Mouse (Mus musculus): Measurements from ENCODE around the gene Arsa. TPM values are rescaled to one million over a fixed set of nuclear protein-coding genes. Genes with fewer than 3 reads are reported as not detected.

Gene Arsa
- total RNA-seq (2012; rRNA removed) (8.4 and 9.1 TPM in 2 replicates), polyA plus RNA-seq (2012; ENCODE audit: insufficient read depth in 1 of 2, insufficient read length in 2 of 2, low read depth in 1 of 2, low replicate concordance in 2 of 2, missing spikeins in 1 of 2) (10 to 100 TPM in 1 of 2 experiments, not detected in 1; 28.1 TPM)

GRCm38 (mm10) chr15:89477091-89477491 is at the start of gene Arsa:
Arsa (minus strand) TSS chr15:89477425.
- Histone ChIP-seq H3K79me2 (ENCODE audit: control insufficient read depth, insufficient read depth, low read length, poor library complexity) (no peaks in the 10 kb centered on the region; the same call in 1 of the 2 replicates), H3K36me3 (ENCODE audit: control insufficient read depth in 1 of 2, insufficient read depth in 2 of 2, low read length in 2 of 2) (no peaks in the 10 kb centered on the region), H3K9ac (ENCODE audit: control insufficient read depth, low read depth, low read length, poor library complexity, severe bottlenecking) (peak within 1 kb of the TSS; percentile 74), H3K27ac (ENCODE audit: control insufficient read depth, low read depth, low read length) (peak within 1 kb of the TSS; percentile 91), H3K4me3 (ENCODE audit: control insufficient read depth in 1 of 2, insufficient read depth in 1 of 2, low read depth in 2 of 2, low read length in 2 of 2) (peak within 1 kb of the TSS; percentile 71 to 76), H3K4me1 (ENCODE audit: control insufficient read depth in 1 of 2, insufficient read depth in 2 of 2, low read length in 2 of 2) (peaks cover 0 to 9% of the 10 kb centered on the region in 2 experiments; a peak in 2 of 4 replicates), H3K9me3 (replicated peaks; ENCODE audit: insufficient read depth, low read length) (no peaks in the 10 kb centered on the region), H3K27me3 (ENCODE audit: control insufficient read depth in 1 of 2, insufficient read depth in 2 of 2, low read length in 2 of 2) (no peaks in the 10 kb centered on the region)
- TF ChIP-seq TCF12 (IDR thresholded peaks at IDR 0.05; ENCODE audit: low read depth, low read length) (no peak), ELF1 (IDR thresholded peaks at IDR 0.05; ENCODE audit: low read depth, low read length) (no peak), CHD1 (IDR thresholded peaks at IDR 0.05; ENCODE audit: low read depth, low read length) (no peak), USF1 (IDR thresholded peaks at IDR 0.05; ENCODE audit: low read depth, low read length) (no peak), MAX (IDR thresholded peaks at IDR 0.05; ENCODE audit: low read length) (no peak), MYB (IDR thresholded peaks at IDR 0.05; ENCODE audit: low read depth, low read length) (no peak), POLR2AphosphoS5 (IDR thresholded peaks at IDR 0.05; ENCODE audit: borderline replicate concordance, low read depth, low read length) (no peak), EP300 (IDR thresholded peaks at IDR 0.05; ENCODE audit: low read depth in 1 of 2, low read length in 2 of 2) (no peak), MXI1 (IDR thresholded peaks at IDR 0.05; ENCODE audit: low read depth, low read length) (no peak), POLR2AphosphoS2 (IDR thresholded peaks at IDR 0.05; ENCODE audit: low read length) (no peak), CTCF (IDR thresholded peaks at IDR 0.05 in 2 of 3, conservative IDR thresholded peaks at IDR 0.05 in 1 of 3; ENCODE audit: control insufficient read depth in 1 of 3, insufficient read depth in 1 of 3, low read depth in 2 of 3, low read length in 3 of 3, poor library complexity in 1 of 3, severe bottlenecking in 1 of 3) (no peak)
- no peak for DNase-seq (ENCODE audit: low read depth, low spot score)

DNA sequence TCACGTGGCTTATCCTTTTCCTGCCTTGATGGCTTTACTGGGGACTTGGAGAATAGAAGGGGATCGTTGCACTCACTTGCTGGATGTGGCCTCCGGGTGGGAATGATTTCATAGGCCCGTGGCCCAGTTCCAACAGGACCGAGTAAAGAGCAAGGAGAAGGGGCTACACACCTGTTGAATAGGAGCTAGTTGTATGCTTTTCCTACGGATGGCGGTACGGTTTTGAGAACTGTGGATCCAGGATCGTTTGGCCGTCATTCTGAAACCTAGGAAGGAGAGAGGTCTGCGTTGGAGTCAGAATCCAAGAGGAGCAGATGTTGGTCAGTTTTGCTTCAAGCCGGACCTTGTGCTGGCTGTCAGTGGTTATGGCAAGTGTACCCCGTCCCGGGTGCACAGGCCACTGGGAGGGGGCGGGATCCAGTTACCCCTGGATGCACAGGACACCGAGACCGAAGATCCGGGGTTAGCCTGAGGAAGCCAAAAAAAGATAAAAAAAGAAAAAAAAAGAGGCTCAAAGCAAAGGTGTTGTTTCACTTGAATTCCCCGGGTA is 49.6 kb upstream of the Arsa start:
- no peak overlapping the region for H3K4me3 ChIP-seq (ENCODE audit: control insufficient read depth in 1 of 2, insufficient read depth in 1 of 2, low read depth in 2 of 2, low read length in 2 of 2)
- no peak for DNase-seq (ENCODE audit: low read depth, low spot score)
- no peak overlapping the region for H3K27ac ChIP-seq (ENCODE audit: control insufficient read depth, low read depth, low read length)
- no peaks in the 10 kb centered on the region for H3K9me3 ChIP-seq (replicated peaks; ENCODE audit: insufficient read depth, low read length)
- TF ChIP-seq MAZ (IDR thresholded peaks at IDR 0.05; ENCODE audit: low read depth, low read length): no peak
- no peak overlapping the region for H3K9ac ChIP-seq (ENCODE audit: control insufficient read depth, low read depth, low read length, poor library complexity, severe bottlenecking)
- H3K79me2 ChIP-seq (ENCODE audit: control insufficient read depth, insufficient read depth, low read length, poor library complexity): no peaks in the 10 kb centered on the region
- no peaks in the 10 kb centered on the region for H3K27me3 ChIP-seq (ENCODE audit: control insufficient read depth in 1 of 2, insufficient read depth in 2 of 2, low read length in 2 of 2)
- H3K36me3 ChIP-seq (ENCODE audit: control insufficient read depth in 1 of 2, insufficient read depth in 2 of 2, low read length in 2 of 2): no peaks in the 10 kb centered on the region; a peak in 1 of 4 replicates
- H3K4me1 ChIP-seq (ENCODE audit: control insufficient read depth in 1 of 2, insufficient read depth in 2 of 2, low read length in 2 of 2): no peaks in the 10 kb centered on the region

- H3K4me3 ChIP-seq (ENCODE audit: control insufficient read depth in 1 of 2, insufficient read depth in 1 of 2, low read depth in 2 of 2, low read length in 2 of 2): no peak overlapping the region
- H3K27ac ChIP-seq (ENCODE audit: control insufficient read depth, low read depth, low read length): no peak overlapping the region
- H3K79me2 ChIP-seq (ENCODE audit: control insufficient read depth, insufficient read depth, low read length, poor library complexity): no peaks in the 10 kb centered on the region
- no peaks in the 10 kb centered on the region for H3K9me3 ChIP-seq (replicated peaks; ENCODE audit: insufficient read depth, low read length)
- peak; percentile 24 for DNase-seq (ENCODE audit: low read depth, low spot score)
- H3K9ac ChIP-seq (ENCODE audit: control insufficient read depth, low read depth, low read length, poor library complexity, severe bottlenecking): no peak overlapping the region
- H3K4me1 ChIP-seq (ENCODE audit: control insufficient read depth in 1 of 2, insufficient read depth in 2 of 2, low read length in 2 of 2): no peaks in the 10 kb centered on the region
- no peaks in the 10 kb centered on the region; a peak in 1 of 4 replicates for H3K36me3 ChIP-seq (ENCODE audit: control insufficient read depth in 1 of 2, insufficient read depth in 2 of 2, low read length in 2 of 2)
- TF ChIP-seq POLR2A (IDR thresholded peaks at IDR 0.05; ENCODE audit: control insufficient read depth in 1 of 2, insufficient read depth in 1 of 2, low read depth in 1 of 2, low read length in 2 of 2, poor library complexity in 1 of 2) (no peak), GATA1 (IDR thresholded peaks at IDR 0.05; ENCODE audit: low read depth, low read length) (no peak), ETS1 (IDR thresholded peaks at IDR 0.05; ENCODE audit: low read depth, low read length) (no peak), MYB (IDR thresholded peaks at IDR 0.05; ENCODE audit: low read depth, low read length) (no peak), ZKSCAN1 (IDR thresholded peaks at IDR 0.05; ENCODE audit: low read depth, low read length) (no peak), POLR2AphosphoS5 (IDR thresholded peaks at IDR 0.05; ENCODE audit: borderline replicate concordance, low read depth, low read length) (no peak), UBTF (IDR thresholded peaks at IDR 0.05; ENCODE audit: borderline replicate concordance, insufficient read depth, low read depth, low read length) (no peak), NRF1 (IDR thresholded peaks at IDR 0.05; ENCODE audit: insufficient read depth, low read depth, low read length, poor library complexity, severe bottlenecking) (no peak), MXI1 (IDR thresholded peaks at IDR 0.05; ENCODE audit: low read depth, low read length) (no peak), USF2 (IDR thresholded peaks at IDR 0.05; ENCODE audit: borderline replicate concordance in 1 of 2, insufficient read depth in 1 of 2, low read depth in 1 of 2, low read length in 2 of 2) (no peak), NELFE (IDR thresholded peaks at IDR 0.05; ENCODE audit: low read depth, low read length) (no peak), MEF2A (IDR thresholded peaks at IDR 0.05; ENCODE audit: extremely low read depth, insufficient replicate concordance, low read depth, low read length, poor library complexity, severe bottlenecking) (no peak), RAD21 (IDR thresholded peaks at IDR 0.05; ENCODE audit: low read depth, low read length) (no peak), BHLHE40 (IDR thresholded peaks at IDR 0.05; ENCODE audit: borderline replicate concordance, low read depth, low read length) (no peak), MAZ (IDR thresholded peaks at IDR 0.05; ENCODE audit: low read depth, low read length) (no peak)
- H3K27me3 ChIP-seq (ENCODE audit: control insufficient read depth in 1 of 2, insufficient read depth in 2 of 2, low read length in 2 of 2): no peaks in the 10 kb centered on the region
These were observed 48.7 kb upstream of the Arsa start for GRCm38 (mm10) chr15:89525896-89526295.

Measured in MEL (cell line).